Mouse (Mus musculus) macrophage (primary cell): ENCODE results near the gene Pacsin2. TPM values are rescaled to one million over a fixed set of nuclear protein-coding genes. Genes with fewer than 3 reads are reported as not detected.
"Not testable (repeated sequence)": the region's sequence is repeated elsewhere in the genome, so short reads cannot be mapped to it uniquely, and the experiment has no call there.

Experiments used
- H3K27ac ChIP-seq: fragments of 350-480 bp; formaldehyde crosslinking; 2 replicates; pipeline ENCODE4 v1.9.0; 2021
- H3K36me3 ChIP-seq: fragments of 350-480 bp; formaldehyde crosslinking; 2 replicates; pipeline ENCODE4 v1.9.0; 2021; ENCODE audit errors: inconsistent target
- H3K4me3 ChIP-seq: fragments of 350-480 bp; formaldehyde crosslinking; 2 replicates; pipeline ENCODE4 v1.9.0; 2021; ENCODE audit errors: inconsistent target
- H3K79me2 ChIP-seq: fragments of 350-480 bp; formaldehyde crosslinking; 2 replicates; pipeline ENCODE4 v1.9.0; 2021; ENCODE audit errors: inconsistent target
- WGBS: methylation state at CpG from one replicate; pipeline ENCODE4 v1.1.7; 2026; ENCODE audit warnings: inconsistent platforms; ENCODE audit not compliant: missing documents; 5-methylcytosine and 5-hydroxymethylcytosine counted together
- polyA plus RNA-seq: library from polyadenylated mRNA; stranded (reverse); fragments of 250-400 nt; gene quantifications from 3 replicates; pipeline ENCODE4 v1.2.4, GENCODE M21; 2018; ENCODE audit warnings: inconsistent platforms

The Pacsin2 gene
- polyA plus RNA-seq, 1 experiment from 2014 or later, result 89.0 TPM

- 88% methylated on average over 4 of the region's 4 CpGs for WGBS
- Histone ChIP-seq H3K79me2 (peaks cover 91% of the 10 kb centered on the region), H3K4me3 (no peak overlapping the region), H3K36me3 (no peaks in the 10 kb centered on the region), H3K27ac (peak overlapping the region; percentile 80)
Measured at GRCm38 (mm10) chr15:83410735-83411134, 53.7 kb downstream of the Pacsin2 start.

GRCm38 (mm10) chr15:83410270-83410669, 54.1 kb downstream of the Pacsin2 start:
- H3K4me3 ChIP-seq, result no peak overlapping the region
- 15% methylated on average over 6 of the region's 6 CpGs for WGBS
- H3K27ac ChIP-seq, result peak overlapping the region; percentile 80
- peaks cover 91% of the 10 kb centered on the region for H3K79me2 ChIP-seq
- no peaks in the 10 kb centered on the region for H3K36me3 ChIP-seq

GRCm38 (mm10) chr15:83408692-83409442, 55.5 kb downstream of the Pacsin2 start:
- Histone ChIP-seq H3K27ac (peak overlapping the region; percentile 80), H3K4me3 (no peak overlapping the region), H3K36me3 (no peaks in the 10 kb centered on the region), H3K79me2 (peaks cover 89% of the 10 kb centered on the region)
- WGBS, result 85% methylated on average over 8 of the region's 8 CpGs

- no peak overlapping the region for H3K4me3 ChIP-seq
- H3K36me3 ChIP-seq, result no peaks in the 10 kb centered on the region
- peak overlapping the region; percentile 80 for H3K27ac ChIP-seq
- WGBS, result 24% methylated on average over 5 of the region's 5 CpGs
- H3K79me2 ChIP-seq, result peaks cover 89% of the 10 kb centered on the region
Measured at GRCm38 (mm10) chr15:83408216-83408615, 56.2 kb downstream of the Pacsin2 start.

- 84% methylated on average over 5 of the region's 5 CpGs for WGBS
- Histone ChIP-seq H3K27ac (peak overlapping the region; percentile 80), H3K4me3 (no peak overlapping the region), H3K36me3 (no peaks in the 10 kb centered on the region), H3K79me2 (peaks cover 89% of the 10 kb centered on the region)
Measured at GRCm38 (mm10) chr15:83407502-83407901, 56.9 kb downstream of the Pacsin2 start.

DNA sequence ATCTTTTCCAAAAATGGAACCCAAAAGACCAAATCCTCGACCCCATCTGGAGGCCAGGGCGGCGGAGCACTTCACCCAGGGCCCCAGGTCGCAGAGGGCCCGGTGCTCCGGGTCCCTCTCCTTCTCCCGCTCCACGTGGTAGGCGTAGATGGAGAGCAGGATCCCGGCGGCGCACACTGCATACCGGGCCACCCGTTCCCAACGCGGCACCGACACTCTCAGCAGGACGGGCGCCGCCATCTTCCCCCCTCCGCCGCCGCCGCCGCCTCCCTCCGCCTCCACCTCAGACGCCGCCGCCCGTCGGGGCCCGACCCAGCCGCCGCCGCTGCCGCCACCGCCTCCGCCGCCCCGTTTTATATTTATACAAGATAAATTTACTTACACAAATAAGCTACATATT, 58.5 kb downstream of the Pacsin2 start:
- not testable (repeated sequence) for H3K4me3 ChIP-seq, H3K36me3 ChIP-seq, H3K27ac ChIP-seq
- H3K79me2 ChIP-seq, result peaks cover 89% of the 10 kb centered on the region
- WGBS, result no CpG with 5 or more reads among the region's 40 CpGs

DNA sequence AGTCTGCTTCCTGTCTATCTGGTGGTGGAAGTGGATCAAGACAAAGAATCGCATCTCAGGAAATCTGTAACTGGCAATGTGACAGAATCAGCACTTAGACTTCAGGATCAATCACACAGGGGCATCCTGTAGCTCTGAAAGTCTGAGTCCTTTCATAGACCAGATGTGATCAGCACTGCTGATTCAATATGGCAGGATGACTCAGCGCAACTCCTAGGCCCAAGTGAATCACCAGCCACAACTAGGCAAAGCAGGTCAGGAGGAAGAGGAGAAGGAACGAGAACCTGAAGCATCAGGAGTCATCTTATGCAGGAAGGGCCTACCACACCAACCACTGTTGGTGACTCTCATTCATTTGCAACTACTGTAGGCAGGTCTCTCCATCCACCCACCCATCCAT, 60.4 kb downstream of the Pacsin2 start:
- no peak overlapping the region for H3K27ac ChIP-seq
- H3K36me3 ChIP-seq, result no peaks in the 10 kb centered on the region
- no peak overlapping the region for H3K4me3 ChIP-seq
- 64% methylated on average over 3 of the region's 3 CpGs for whole genome bisulfite sequencing
- peaks cover 90% of the 10 kb centered on the region for H3K79me2 ChIP-seq

- Histone ChIP-seq H3K36me3 (no peaks in the 10 kb centered on the region), H3K4me3 (no peak overlapping the region), H3K79me2 (peaks cover 90% of the 10 kb centered on the region), H3K27ac (no peak overlapping the region)
- WGBS, result 87% methylated on average over 5 of the region's 5 CpGs
Measured at GRCm38 (mm10) chr15:83403016-83403415, 61.4 kb downstream of the Pacsin2 start.

DNA sequence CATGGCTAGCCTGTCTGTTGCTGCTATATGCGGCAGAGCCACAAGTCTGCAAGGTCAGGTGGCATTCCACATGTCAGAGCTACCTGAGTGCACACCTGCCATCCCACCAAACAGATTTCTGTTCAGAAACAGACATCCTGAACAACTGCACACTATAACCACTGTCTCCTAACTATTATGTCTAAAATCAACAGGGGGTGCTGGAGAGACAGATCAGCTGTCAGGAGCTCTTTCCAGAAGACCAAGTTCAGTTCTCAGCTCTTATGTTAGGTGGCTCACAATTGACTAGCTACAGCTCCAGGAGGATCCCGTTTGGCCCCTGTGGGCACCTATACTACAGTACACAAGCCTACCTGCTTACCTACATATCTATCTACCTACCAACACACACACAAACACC, 71.7 kb downstream of the Pacsin2 start:
- no peak overlapping the region for H3K4me3 ChIP-seq
- H3K79me2 ChIP-seq, result peaks cover 52% of the 10 kb centered on the region
- H3K27ac ChIP-seq, result no peak overlapping the region
- H3K36me3 ChIP-seq, result peaks cover 29% of the 10 kb centered on the region; the same call in 1 of the 2 replicates
- 100% methylated on average over 2 of the region's 2 CpGs for WGBS

DNA sequence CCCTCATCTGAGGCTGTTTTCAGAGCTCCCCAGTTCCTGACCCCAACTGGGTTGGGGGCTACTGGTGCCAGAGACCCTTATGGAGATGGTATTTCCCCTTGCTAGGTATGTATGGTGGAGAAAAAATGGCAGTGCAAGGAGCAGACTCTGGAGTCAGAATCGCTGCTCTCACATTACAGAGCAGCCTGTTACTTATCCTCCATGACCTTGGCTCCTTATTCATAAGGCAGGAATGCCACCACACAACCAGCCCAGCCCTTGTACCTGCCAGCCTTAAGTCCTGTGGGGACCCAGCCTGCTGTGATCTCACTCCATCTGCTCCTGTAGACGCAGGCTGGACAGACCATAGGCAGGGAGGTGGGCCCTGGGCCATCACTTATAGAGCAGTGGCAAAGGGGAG, 76.5 kb downstream of the Pacsin2 start:
- Histone ChIP-seq H3K4me3 (no peak overlapping the region), H3K27ac (no peak overlapping the region), H3K79me2 (peaks cover 5% of the 10 kb centered on the region; the same call in 1 of the 2 replicates), H3K36me3 (peaks cover 76% of the 10 kb centered on the region)
- WGBS, result 83% methylated on average over 2 of the region's 2 CpGs

GRCm38 (mm10) chr15:83383633-83384032, 80.8 kb downstream of the Pacsin2 start:
- Histone ChIP-seq H3K4me3 (no peak overlapping the region), H3K36me3 (peaks cover 93% of the 10 kb centered on the region)
- WGBS, result 94% methylated on average over 2 of the region's 2 CpGs

GRCm38 (mm10) chr15:83383136-83383535, 81.3 kb downstream of the Pacsin2 start:
- Histone ChIP-seq H3K27ac (no peak overlapping the region), H3K36me3 (peaks cover 93% of the 10 kb centered on the region), H3K79me2 (no peaks in the 10 kb centered on the region), H3K4me3 (no peak overlapping the region)
- WGBS, result 95% methylated on average over 5 of the region's 5 CpGs

More at GRCm38 (mm10) chr15:83383633-83384032, 80.8 kb downstream of the Pacsin2 start:
- H3K79me2 ChIP-seq, result no peaks in the 10 kb centered on the region
- H3K27ac ChIP-seq, result no peak overlapping the region

GRCm38 (mm10) chr15:83382467-83382866, 81.9 kb downstream of the Pacsin2 start:
- Histone ChIP-seq H3K27ac (no peak overlapping the region), H3K36me3 (peaks cover 93% of the 10 kb centered on the region), H3K79me2 (no peaks in the 10 kb centered on the region), H3K4me3 (no peak overlapping the region)
- WGBS, result 98% methylated on average over 4 of the region's 4 CpGs

- Histone ChIP-seq H3K27ac (no peak overlapping the region), H3K79me2 (no peaks in the 10 kb centered on the region), H3K4me3 (no peak overlapping the region), H3K36me3 (peaks cover 65% of the 10 kb centered on the region)
- 94% methylated on average over 4 of the region's 4 CpGs for WGBS
Measured at GRCm38 (mm10) chr15:83377153-83377552, 87.3 kb downstream of the Pacsin2 start.

- H3K27ac ChIP-seq, result no peak overlapping the region
- 78% methylated on average over 4 of the region's 4 CpGs for WGBS
- H3K4me3 ChIP-seq, result no peak overlapping the region
- no peaks in the 10 kb centered on the region for H3K79me2 ChIP-seq
- peaks cover 50% of the 10 kb centered on the region for H3K36me3 ChIP-seq
Measured at GRCm38 (mm10) chr15:83375136-83375535, 89.3 kb downstream of the Pacsin2 start.

DNA sequence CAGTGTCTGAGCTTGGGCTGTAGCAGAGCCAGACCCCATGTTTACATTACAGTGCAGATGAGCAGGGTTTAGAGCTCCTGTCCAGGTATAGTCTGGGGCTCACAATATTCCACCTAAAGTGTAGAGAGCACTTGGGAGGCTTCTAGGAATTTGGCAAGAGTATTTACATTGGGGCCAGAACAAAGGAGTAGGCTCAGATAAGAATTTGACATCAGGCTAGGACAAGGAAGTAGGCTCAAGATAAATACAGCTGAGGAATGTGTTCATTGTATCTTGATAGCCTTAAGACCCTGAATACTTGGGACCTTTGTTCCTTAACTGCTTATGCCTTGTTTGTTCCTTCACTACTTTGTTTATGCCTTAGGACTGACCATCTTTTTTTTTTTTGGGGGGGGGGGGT, 90.3 kb downstream of the Pacsin2 start:
- H3K36me3 ChIP-seq, result peaks cover 40% of the 10 kb centered on the region
- H3K4me3 ChIP-seq, result no peak overlapping the region
- H3K27ac ChIP-seq, result no peak overlapping the region
- no peaks in the 10 kb centered on the region for H3K79me2 ChIP-seq
